Mouse (Mus musculus) adrenal gland, postnatal 25 days (tissue): Measurements from ENCODE around the gene Btbd35f11. TPM values are rescaled to one million over a fixed set of nuclear protein-coding genes. Genes with fewer than 3 reads are reported as not detected.
"Not testable (repeated sequence)": the region's sequence is repeated elsewhere in the genome, so short reads cannot be mapped to it uniquely, and the experiment has no call there.

Experiments
- DNase-seq: peaks from one replicate; pipeline ENCODE4 v3.0.0; 2021; ENCODE audit warnings: mixed read lengths
- long read RNA-seq: library from polyadenylated mRNA; stranded (forward); transcript quantifications from one replicate; pipeline ENCODE4 v2.0.0, GENCODE M21; 2021
- total RNA-seq: library from RNA; stranded (reverse); gene quantifications from 2 replicates; pipeline ENCODE4 v1.2.3, GENCODE M21; 2021

Gene Btbd35f11
- total RNA-seq: not detected in 2 replicates
- long read RNA-seq: 0 reads

DNA sequence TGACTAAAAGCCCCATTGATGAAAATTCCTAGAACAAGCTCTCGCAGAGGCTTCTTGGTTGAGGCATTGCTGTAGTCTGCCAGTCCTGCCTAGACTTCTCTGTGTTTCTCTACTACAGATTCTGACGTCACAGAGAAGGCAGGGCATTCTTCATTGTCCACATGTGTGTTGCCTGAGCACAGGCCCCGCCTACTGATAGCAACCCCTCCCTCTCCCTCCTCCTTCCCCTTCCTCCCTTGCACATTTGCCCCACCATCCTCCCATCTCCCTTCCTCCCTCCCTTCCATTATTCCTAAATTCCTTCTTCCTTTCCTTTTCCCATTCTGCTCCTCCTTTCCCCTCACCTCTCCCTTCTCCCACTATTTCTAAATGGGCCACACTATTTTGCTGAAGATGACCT is at the start of gene Btbd35f11:
Btbd35f11 (minus strand) TSS at position 101 of the 400 bp plus-strand sequence.
- DNase-seq: not testable (repeated sequence)

DNA sequence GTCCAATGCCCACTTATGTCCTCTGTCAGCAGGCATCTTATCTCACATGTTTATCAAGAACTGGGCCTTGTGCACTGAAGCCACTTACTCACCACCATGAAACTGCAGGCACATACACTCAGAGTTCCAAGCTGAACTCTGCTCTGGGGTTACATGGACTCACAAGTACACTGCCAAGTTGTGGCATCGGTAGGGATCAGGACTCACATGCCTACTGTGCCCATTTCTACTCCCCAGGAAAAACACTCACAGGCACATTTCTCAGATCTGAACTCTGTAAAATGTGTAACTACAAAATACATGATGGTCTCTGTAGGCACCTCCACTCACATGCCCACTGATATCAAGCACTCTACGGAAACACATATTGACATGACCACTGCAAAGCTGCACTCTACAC is 33.5 kb downstream of the Btbd35f11 start:
- DNase-seq: not testable (repeated sequence)

Other genes with a start within 250 kb of the Btbd35f11 start
- not detected in 2 replicates for gene Btbd35f24, start 247.9 kb downstream of the Btbd35f11 start, total RNA-seq